Mouse (Mus musculus): Measurements from ENCODE around the gene Spag9.

The Spag9 gene

GRCm38 (mm10) chr11:93995720-93996305 is at the start of gene Spag9:
Gene Spag9, plus strand, starts transcription at chr11:93996091.
- peak; percentile 92 to 97 for DNase-seq

GRCm38 (mm10) chr11:93948887-93949567 is 46.9 kb upstream of the Spag9 start:
- DNase-seq = no peak

- peak in 1 of 2 experiments; percentile 57 for DNase-seq
Observed at GRCm38 (mm10) chr11:93950045-93950444, 45.8 kb upstream of the Spag9 start.

- DNase-seq = no peak
Observed at GRCm38 (mm10) chr11:93952376-93952775, 43.5 kb upstream of the Spag9 start.

GRCm38 (mm10) chr11:93954738-93955255 is 41.1 kb upstream of the Spag9 start:
- no peak for DNase-seq

GRCm38 (mm10) chr11:93955256-93956150 is 40.4 kb upstream of the Spag9 start:
- peak; percentile 95 to 98 for DNase-seq

- peak; percentile 31 to 54 for DNase-seq
Observed at GRCm38 (mm10) chr11:93956159-93956558, 39.7 kb upstream of the Spag9 start, which contains the start of gene Nme2. Gene Nme2, minus strand, starts transcription at chr11:93956259.

GRCm38 (mm10) chr11:93957031-93957555 is 38.8 kb upstream of the Spag9 start:
- DNase-seq = no peak

GRCm38 (mm10) chr11:93957746-93958145 is 38.1 kb upstream of the Spag9 start:
- DNase-seq = no peak

- peak in 1 of 2 experiments; percentile 55 for DNase-seq
Observed at GRCm38 (mm10) chr11:93961482-93961881, 34.4 kb upstream of the Spag9 start.

- DNase-seq = no peak
Observed at GRCm38 (mm10) chr11:93963013-93963412, 32.9 kb upstream of the Spag9 start.

- no peak for DNase-seq
Observed at GRCm38 (mm10) chr11:93965391-93965790, 30.5 kb upstream of the Spag9 start.

- DNase-seq = no peak
Observed at GRCm38 (mm10) chr11:93967381-93967780, 28.5 kb upstream of the Spag9 start.

- peak; percentile 96 to 99 for DNase-seq
Observed at GRCm38 (mm10) chr11:93968005-93968847, 27.7 kb upstream of the Spag9 start, which contains the start of the genes Gm20390 and Nme1. Gene Gm20390, minus strand, starts transcription at chr11:93968293. Gene Nme1, minus strand, starts transcription at chr11:93968521.

- no peak for DNase-seq
Observed at GRCm38 (mm10) chr11:93968848-93969128, 27.1 kb upstream of the Spag9 start.

GRCm38 (mm10) chr11:93969171-93969570 is 26.7 kb upstream of the Spag9 start:
- no peak for DNase-seq

GRCm38 (mm10) chr11:93969799-93970198 is 26.1 kb upstream of the Spag9 start:
- no peak for DNase-seq

- no peak for DNase-seq
Observed at GRCm38 (mm10) chr11:93972951-93973350, 22.9 kb upstream of the Spag9 start.

- no peak for DNase-seq
Observed at GRCm38 (mm10) chr11:93979502-93980049, 16.3 kb upstream of the Spag9 start.

- DNase-seq = no peak
Observed at GRCm38 (mm10) chr11:93984619-93985018, 11.3 kb upstream of the Spag9 start.

GRCm38 (mm10) chr11:93985265-93985664 is 10.6 kb upstream of the Spag9 start:
- no peak for DNase-seq

- no peak for DNase-seq
Observed at GRCm38 (mm10) chr11:93986298-93986697, 9.6 kb upstream of the Spag9 start.

Data from kidney, postnatal 25 days (tissue).